Mouse (Mus musculus) myocyte (in vitro differentiated cells): ENCODE results near the gene Pkd1. TPM values are rescaled to one million over a fixed set of nuclear protein-coding genes. Genes with fewer than 3 reads are reported as not detected.

ENCODE experiments used
- H3K27me3 ChIP-seq: one replicate; pipeline ENCODE4 v1.6.1; 2011; ENCODE audit not compliant: control insufficient read depth, insufficient read depth, insufficient read length
- H3K36me3 ChIP-seq: one replicate; pipeline ENCODE4 v1.6.1; 2011; ENCODE audit not compliant: control insufficient read depth, insufficient read depth
- H3K4me2 ChIP-seq: one replicate; pipeline ENCODE4 v1.6.1; 2011; ENCODE audit warnings: low read depth, control low read depth
- H3K4me3 ChIP-seq: one replicate; pipeline ENCODE4 v1.5.1; 2011; ENCODE audit warnings: mild to moderate bottlenecking, control low read depth, moderate library complexity
- H3K79me2 ChIP-seq: one replicate; pipeline ENCODE4 v1.6.1; 2011; ENCODE audit not compliant: control insufficient read depth, insufficient read depth
- H3ac ChIP-seq: one replicate; pipeline ENCODE4 v1.6.1; 2011; ENCODE audit not compliant: control insufficient read depth, insufficient read length
- CEBPB ChIP-seq: IDR thresholded peaks from 2 replicates; pipeline ENCODE4 v1.6.1; 2011; ENCODE audit warnings: mild to moderate bottlenecking, moderate library complexity; ENCODE audit not compliant: poor library complexity, insufficient read depth, severe bottlenecking
- E2F4 ChIP-seq: IDR thresholded peaks from one replicate; pipeline ENCODE4 v1.6.1; 2011; ENCODE audit warnings: mild to moderate bottlenecking, control low read depth, moderate library complexity; ENCODE audit not compliant: insufficient read depth
- MAX ChIP-seq: IDR thresholded peaks from one replicate; pipeline ENCODE4 v1.6.1; 2011; ENCODE audit warnings: low read depth, mild to moderate bottlenecking, control low read depth
- MYOD1 ChIP-seq, 3 experiments: IDR thresholded peaks; one replicate each; pipeline ENCODE4 v1.6.1; 2011; ENCODE audit warnings: control low read depth in 2 of 3, low read depth in 2 of 3, mild to moderate bottlenecking in 2 of 3, moderate library complexity in 1 of 3; ENCODE audit not compliant: insufficient read length in 2 of 3, control insufficient read depth in 1 of 3
- MYOG ChIP-seq, 3 experiments: IDR thresholded peaks; one replicate each; pipeline ENCODE4 v1.6.1; 2011; ENCODE audit warnings: control low read depth in 2 of 3, low read depth in 2 of 3, mild to moderate bottlenecking in 2 of 3; ENCODE audit not compliant: insufficient read length in 2 of 3, control insufficient read depth in 1 of 3, insufficient read depth in 1 of 3
- POLR2A ChIP-seq: IDR thresholded peaks from one replicate; pipeline ENCODE4 v1.6.1; 2011; ENCODE audit warnings: low read depth, mild to moderate bottlenecking, control low read depth, moderate library complexity; ENCODE audit not compliant: insufficient read length
- POLR2AphosphoS2 ChIP-seq: IDR thresholded peaks from one replicate; pipeline ENCODE4 v1.6.1; 2011; ENCODE audit warnings: low read depth, control low read depth; ENCODE audit not compliant: insufficient read length
- REST ChIP-seq: IDR thresholded peaks from one replicate; pipeline ENCODE4 v1.6.1; 2011; ENCODE audit warnings: mild to moderate bottlenecking, control low read depth, moderate library complexity; ENCODE audit not compliant: insufficient read depth, insufficient read length
- SRF ChIP-seq: IDR thresholded peaks from one replicate; pipeline ENCODE4 v1.6.1; 2011; ENCODE audit warnings: low read depth; ENCODE audit not compliant: control insufficient read depth, insufficient read length
- TCF12 ChIP-seq: IDR thresholded peaks from one replicate; pipeline ENCODE4 v1.6.1; 2011; ENCODE audit warnings: mild to moderate bottlenecking, control low read depth; ENCODE audit not compliant: poor library complexity, insufficient read depth, severe bottlenecking
- TCF3 ChIP-seq: IDR thresholded peaks from one replicate; pipeline ENCODE4 v1.6.1; 2011; ENCODE audit warnings: low read depth, control low read depth; ENCODE audit not compliant: insufficient read length
- USF1 ChIP-seq: IDR thresholded peaks from one replicate; pipeline ENCODE4 v1.6.1; 2011; ENCODE audit warnings: low read depth, mild to moderate bottlenecking, control low read depth, moderate library complexity
- polyA plus RNA-seq: library from polyadenylated mRNA; unstranded; fragments of >200 nt; fragmentation: generic; extraction: Trizol; gene quantifications from one replicate; pipeline ENCODE4 v1.2.1, GENCODE M21; 2012; ENCODE audit warnings: missing spikeins

Pkd1 gene
- polyA plus RNA-seq, 1 experiment, result 47.2 TPM

DNA sequence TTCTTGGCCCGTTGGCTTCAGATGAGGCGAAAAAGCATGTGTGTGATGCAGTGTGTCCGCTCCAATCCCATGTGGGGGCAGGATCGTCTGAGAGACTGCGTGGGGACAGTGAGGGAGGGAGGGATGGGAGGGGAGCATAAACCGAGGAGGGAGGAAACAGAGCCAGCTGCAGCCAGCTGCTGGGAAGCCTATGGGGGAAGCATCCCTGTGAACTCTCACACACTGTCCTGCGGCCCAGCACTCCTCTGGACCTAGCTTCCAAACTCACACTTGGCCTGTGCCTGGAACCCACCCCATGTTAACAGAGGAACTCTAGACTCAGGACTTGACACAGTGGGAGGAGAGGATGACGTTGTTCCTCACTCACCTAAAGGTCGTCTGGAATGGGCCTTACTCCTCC lies 89.2 kb downstream of the Pkd1 start:
- H3K36me3 ChIP-seq, result no peaks in the 10 kb centered on the region
- H3K27me3 ChIP-seq, result no peaks in the 10 kb centered on the region
- H3K4me3 ChIP-seq, result no peak overlapping the region

DNA sequence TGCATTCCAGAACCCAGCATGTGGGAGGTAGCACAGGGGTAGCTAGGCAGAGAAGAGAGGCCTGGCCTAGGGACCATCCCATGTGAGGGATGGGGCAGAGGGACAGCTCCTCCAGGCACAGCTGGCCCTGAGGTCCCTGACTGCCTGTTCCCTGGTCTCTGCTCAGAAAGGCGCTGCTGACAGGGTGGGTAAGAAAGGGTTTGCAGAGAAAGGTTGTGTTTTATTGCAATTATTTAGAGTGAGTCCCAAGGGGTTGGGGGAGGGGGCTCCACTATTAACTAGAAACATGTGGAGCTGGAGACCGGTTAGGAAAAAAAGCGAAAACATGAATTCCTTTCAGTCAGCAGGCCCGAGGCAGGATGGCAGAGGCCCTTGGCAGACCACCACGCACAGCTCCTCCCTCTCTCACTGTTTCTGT lies 89.9 kb downstream of the Pkd1 start:
- Histone ChIP-seq H3K4me2 (no peak overlapping the region), H3K79me2 (no peaks in the 10 kb centered on the region), H3K36me3 (no peaks in the 10 kb centered on the region), H3K4me3 (no peak overlapping the region), H3ac (no peak overlapping the region), H3K27me3 (no peaks in the 10 kb centered on the region)
- TF ChIP-seq CEBPB (no peak), MYOD1 (IDR thresholded peaks at IDR 0.05; ENCODE audit: control insufficient read depth in 1 of 3, insufficient read length in 2 of 3, low read depth in 2 of 3) (no peak), TCF12 (no peak), MYOG (IDR thresholded peaks at IDR 0.05; ENCODE audit: control insufficient read depth in 1 of 3, insufficient read depth in 1 of 3, insufficient read length in 2 of 3, low read depth in 2 of 3) (no peak), MAX (no peak), TCF3 (no peak), USF1 (no peak), POLR2A (no peak), E2F4 (no peak), REST (no peak), SRF (no peak), POLR2AphosphoS2 (no peak)

More for the DNA sequence above, 89.2 kb downstream of the Pkd1 start:
- TF ChIP-seq REST, result no peak
- TF ChIP-seq POLR2AphosphoS2, result no peak
- TF ChIP-seq USF1, result no peak
- no peak for TF ChIP-seq TCF3
- no peak for TF ChIP-seq POLR2A
- TF ChIP-seq CEBPB, result no peak
- no peak for TF ChIP-seq MAX
- no peak for TF ChIP-seq MYOG (IDR thresholded peaks at IDR 0.05; ENCODE audit: control insufficient read depth in 1 of 3, insufficient read depth in 1 of 3, insufficient read length in 2 of 3, low read depth in 2 of 3)
- TF ChIP-seq MYOD1 (IDR thresholded peaks at IDR 0.05; ENCODE audit: control insufficient read depth in 1 of 3, insufficient read length in 2 of 3, low read depth in 2 of 3), result no peak
- H3ac ChIP-seq, result no peak overlapping the region
- H3K79me2 ChIP-seq, result no peaks in the 10 kb centered on the region
- no peak overlapping the region for H3K4me2 ChIP-seq

GRCm38 (mm10) chr17:24640119-24640518 lies 90.5 kb downstream of the Pkd1 start:
- no peak for TF ChIP-seq POLR2A
- H3K4me2 ChIP-seq, result no peak overlapping the region
- no peaks in the 10 kb centered on the region for H3K79me2 ChIP-seq
- H3K4me3 ChIP-seq, result no peak overlapping the region
- H3ac ChIP-seq, result no peak overlapping the region
- H3K36me3 ChIP-seq, result no peaks in the 10 kb centered on the region
- H3K27me3 ChIP-seq, result no peaks in the 10 kb centered on the region

GRCm38 (mm10) chr17:24640581-24640980 lies 90.9 kb downstream of the Pkd1 start:
- Histone ChIP-seq H3K27me3 (no peaks in the 10 kb centered on the region), H3K36me3 (no peaks in the 10 kb centered on the region), H3ac (no peak overlapping the region), H3K4me2 (no peak overlapping the region), H3K79me2 (no peaks in the 10 kb centered on the region), H3K4me3 (no peak overlapping the region)
- TF ChIP-seq USF1, result no peak
- TF ChIP-seq MYOD1 (IDR thresholded peaks at IDR 0.05; ENCODE audit: control insufficient read depth in 1 of 3, insufficient read length in 2 of 3, low read depth in 2 of 3), result no peak
- TF ChIP-seq MAX, result no peak
- TF ChIP-seq MYOG (IDR thresholded peaks at IDR 0.05; ENCODE audit: control insufficient read depth in 1 of 3, insufficient read depth in 1 of 3, insufficient read length in 2 of 3, low read depth in 2 of 3), result no peak
- no peak for TF ChIP-seq POLR2A
- TF ChIP-seq POLR2AphosphoS2, result no peak
- no peak for TF ChIP-seq REST

DNA sequence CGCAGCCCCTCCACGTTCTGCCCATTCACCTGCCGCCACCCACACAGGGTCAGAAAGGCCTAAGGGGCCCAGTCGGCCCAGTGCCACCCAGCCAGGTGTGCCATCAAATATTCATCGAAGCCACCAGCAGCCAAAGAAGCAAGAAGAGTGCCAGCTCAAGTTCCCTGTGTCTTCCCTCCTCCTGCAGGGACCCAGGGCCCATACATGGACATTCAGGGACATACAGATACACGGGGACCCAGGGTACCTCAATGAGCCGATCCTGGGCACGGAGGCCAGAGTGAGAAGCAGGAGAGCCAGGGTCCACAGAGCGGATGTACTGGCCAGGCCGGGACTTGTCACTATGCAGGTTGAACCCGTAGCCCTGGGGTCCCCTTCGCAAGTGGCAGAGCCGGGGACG lies 92.3 kb downstream of the Pkd1 start:
- Histone ChIP-seq H3K36me3 (no peaks in the 10 kb centered on the region), H3K79me2 (no peaks in the 10 kb centered on the region), H3K4me2 (no peak overlapping the region), H3K4me3 (no peak overlapping the region), H3ac (no peak overlapping the region), H3K27me3 (no peaks in the 10 kb centered on the region)
- no peak for TF ChIP-seq POLR2A
- TF ChIP-seq MYOG (IDR thresholded peaks at IDR 0.05; ENCODE audit: control insufficient read depth in 1 of 3, insufficient read depth in 1 of 3, insufficient read length in 2 of 3, low read depth in 2 of 3), result no peak
- TF ChIP-seq TCF12, result no peak
- TF ChIP-seq POLR2AphosphoS2, result no peak
- TF ChIP-seq CEBPB, result no peak
- TF ChIP-seq MYOD1 (IDR thresholded peaks at IDR 0.05; ENCODE audit: control insufficient read depth in 1 of 3, insufficient read length in 2 of 3, low read depth in 2 of 3), result no peak
- TF ChIP-seq REST, result no peak
- no peak for TF ChIP-seq MAX
- no peak for TF ChIP-seq TCF3
- no peak for TF ChIP-seq SRF
- TF ChIP-seq USF1, result no peak
- TF ChIP-seq E2F4, result no peak
